Mouse (Mus musculus) hematopoietic stem cell, adult 5-6 weeks (primary cell): ENCODE measurements at regions not wholly inside any gene's neighbourhood (a gene's known extent, or its start where the extent isn't known, plus 50 kb on each side); places are given as distances from the start of the nearest gene placed in this dataset.

Source experiments
- ATAC-seq, 2 experiments: fragments of 125-278 bp in 1 of 2; replicated peaks in 1 of 2; 2 replicates each; pipeline ENCODE4 v1.8.0; 2016 to 2017; ENCODE audit warnings: inconsistent platforms in 2 of 2, mild to moderate bottlenecking in 2 of 2, moderate number of reproducible peaks in 2 of 2, low read depth in 1 of 2, moderate TSS enrichment in 1 of 2; ENCODE audit not compliant: low FRiP score in 2 of 2, poor library complexity in 2 of 2, severe bottlenecking in 2 of 2, insufficient read depth in 1 of 2, low TSS enrichment in 1 of 2

GRCm38 (mm10) chr2:135577228-135577627 lies 81.6 kb upstream of the Plcb4 start:
- no peak for ATAC-seq

GRCm38 (mm10) chr2:135578135-135578534 lies 80.7 kb upstream of the Plcb4 start:
- no peak for ATAC-seq

GRCm38 (mm10) chr2:135579514-135579913 lies 79.3 kb upstream of the Plcb4 start:
- ATAC-seq = no peak

GRCm38 (mm10) chr2:135580051-135580450 lies 78.8 kb upstream of the Plcb4 start:
- no peak for ATAC-seq

- no peak for ATAC-seq
These were observed 76.5 kb upstream of the Plcb4 start for GRCm38 (mm10) chr2:135582341-135582740.

GRCm38 (mm10) chr2:135606306-135606705 lies 52.5 kb upstream of the Plcb4 start:
- no peak for ATAC-seq
